Mouse (Mus musculus): ENCODE results near the gene Tor2a. TPM values are rescaled to one million over a fixed set of nuclear protein-coding genes. Genes with fewer than 3 reads are reported as not detected.

The Tor2a gene
- 59.2 and 59.8 TPM in 2 replicates for polyA plus RNA-seq (2016; fragmentation: Nextera tagmentation; extraction: Ambion mirVana)

GRCm38 (mm10) chr2:32757056-32757845, at the start of gene Tor2a:
Gene Tor2a (plus strand): TSS chr2:32757234.
- peak; percentile 97 for DNase-seq (ENCODE audit: low spot score)
- no peaks in the 10 kb centered on the region for H3K9me3 ChIP-seq (replicated peaks)
- under 1% methylated on average over 66 of the region's 66 CpGs for WGBS
- H3K27ac ChIP-seq (replicated peaks), result peak within 1 kb of the TSS; percentile 95
- H3K27me3 ChIP-seq (ENCODE audit: low read depth, poor library complexity, severe bottlenecking), result peaks cover 35% of the 10 kb centered on the region
- H3K4me3 ChIP-seq, result peak within 1 kb of the TSS; percentile 79
- H3K36me3 ChIP-seq, result peaks cover 53% of the 10 kb centered on the region
- peaks cover 30% of the 10 kb centered on the region for H3K4me1 ChIP-seq

GRCm38 (mm10) chr2:32708643-32709042, 48.4 kb upstream of the Tor2a start:
- H3K9me3 ChIP-seq (replicated peaks), result no peaks in the 10 kb centered on the region
- no peak overlapping the region for H3K4me3 ChIP-seq
- peaks cover 24% of the 10 kb centered on the region for H3K4me1 ChIP-seq
- WGBS, result 58% methylated on average over 3 of the region's 3 CpGs
- peak; percentile 71 for DNase-seq (ENCODE audit: low spot score)
- H3K27ac ChIP-seq (replicated peaks), result no peak overlapping the region
- H3K27me3 ChIP-seq (ENCODE audit: low read depth, poor library complexity, severe bottlenecking), result no peaks in the 10 kb centered on the region
- peaks cover 79% of the 10 kb centered on the region for H3K36me3 ChIP-seq

GRCm38 (mm10) chr2:32709521-32710137, 47.4 kb upstream of the Tor2a start:
- DNase-seq (ENCODE audit: low spot score), result no peak
- Histone ChIP-seq H3K36me3 (peaks cover 69% of the 10 kb centered on the region), H3K4me3 (no peak overlapping the region), H3K27ac (replicated peaks) (no peak overlapping the region), H3K27me3 (ENCODE audit: low read depth, poor library complexity, severe bottlenecking) (no peaks in the 10 kb centered on the region), H3K9me3 (replicated peaks) (no peaks in the 10 kb centered on the region), H3K4me1 (peaks cover 34% of the 10 kb centered on the region)
- WGBS, result 92% methylated on average over 20 of the region's 20 CpGs

- Histone ChIP-seq H3K27me3 (ENCODE audit: low read depth, poor library complexity, severe bottlenecking) (no peaks in the 10 kb centered on the region), H3K27ac (replicated peaks) (no peak overlapping the region), H3K9me3 (replicated peaks) (no peaks in the 10 kb centered on the region), H3K4me1 (peaks cover 38% of the 10 kb centered on the region), H3K36me3 (peaks cover 61% of the 10 kb centered on the region), H3K4me3 (no peak overlapping the region)
- no peak for DNase-seq (ENCODE audit: low spot score)
- WGBS, result 86% methylated on average over 5 of the region's 5 CpGs
Observed at GRCm38 (mm10) chr2:32710425-32710824, 46.6 kb upstream of the Tor2a start.

GRCm38 (mm10) chr2:32711301-32712056, 45.6 kb upstream of the Tor2a start:
- DNase-seq (ENCODE audit: low spot score), result no peak
- peak overlapping the region; percentile 97 for H3K27ac ChIP-seq (replicated peaks)
- peaks cover 38% of the 10 kb centered on the region for H3K4me1 ChIP-seq
- no peaks in the 10 kb centered on the region for H3K27me3 ChIP-seq (ENCODE audit: low read depth, poor library complexity, severe bottlenecking)
- peak overlapping the region; percentile 67 for H3K4me3 ChIP-seq
- no peaks in the 10 kb centered on the region for H3K9me3 ChIP-seq (replicated peaks)
- peaks cover 50% of the 10 kb centered on the region for H3K36me3 ChIP-seq
- 29% methylated on average over 9 of the region's 9 CpGs for WGBS

GRCm38 (mm10) chr2:32712108-32712551, 44.9 kb upstream of the Tor2a start:
- under 1% methylated on average over 41 of the region's 41 CpGs for WGBS
- Histone ChIP-seq H3K4me1 (peaks cover 38% of the 10 kb centered on the region), H3K36me3 (peaks cover 44% of the 10 kb centered on the region), H3K27ac (replicated peaks) (peak overlapping the region; percentile 97), H3K4me3 (peak overlapping the region; percentile 67), H3K9me3 (replicated peaks) (no peaks in the 10 kb centered on the region), H3K27me3 (ENCODE audit: low read depth, poor library complexity, severe bottlenecking) (no peaks in the 10 kb centered on the region)
- peak; percentile 63 for DNase-seq (ENCODE audit: low spot score)

GRCm38 (mm10) chr2:32712586-32712933, 44.5 kb upstream of the Tor2a start:
- peak; percentile 94 for DNase-seq (ENCODE audit: low spot score)

GRCm38 (mm10) chr2:32712934-32713817, 43.9 kb upstream of the Tor2a start, which contains the start of gene Cdk9:
Gene Cdk9 (minus strand): TSS chr2:32713076.
- WGBS, result under 1% methylated on average over 65 of the region's 79 CpGs
- H3K27me3 ChIP-seq (ENCODE audit: low read depth, poor library complexity, severe bottlenecking), result no peaks in the 10 kb centered on the region
- H3K4me3 ChIP-seq, result peak within 1 kb of the TSS; percentile 67
- peak; percentile 93 for DNase-seq (ENCODE audit: low spot score)
- H3K4me1 ChIP-seq, result peaks cover 38% of the 10 kb centered on the region
- peaks cover 33% of the 10 kb centered on the region for H3K36me3 ChIP-seq
- 0 out of 2 replicates have a peak, but pooled peaks cover 2% of the 10 kb centered on the region for H3K9me3 ChIP-seq (replicated peaks)
- peak within 1 kb of the TSS; percentile 97 for H3K27ac ChIP-seq (replicated peaks)

More at GRCm38 (mm10) chr2:32712586-32712933, 44.5 kb upstream of the Tor2a start:
- Histone ChIP-seq H3K4me3 (peak overlapping the region; percentile 67), H3K27ac (replicated peaks) (peak overlapping the region; percentile 97), H3K27me3 (ENCODE audit: low read depth, poor library complexity, severe bottlenecking) (no peaks in the 10 kb centered on the region), H3K4me1 (peaks cover 38% of the 10 kb centered on the region), H3K36me3 (peaks cover 40% of the 10 kb centered on the region), H3K9me3 (replicated peaks) (0 out of 2 replicates have a peak, but pooled peaks cover 2% of the 10 kb centered on the region)
- WGBS, result under 1% methylated on average over 44 of the region's 44 CpGs

- Histone ChIP-seq H3K4me1 (peaks cover 40% of the 10 kb centered on the region), H3K9me3 (replicated peaks) (0 out of 2 replicates have a peak, but pooled peaks cover 2% of the 10 kb centered on the region), H3K27ac (replicated peaks) (peak overlapping the region; percentile 97), H3K27me3 (ENCODE audit: low read depth, poor library complexity, severe bottlenecking) (no peaks in the 10 kb centered on the region), H3K36me3 (peaks cover 22% of the 10 kb centered on the region), H3K4me3 (peak overlapping the region; percentile 67)
- DNase-seq (ENCODE audit: low spot score), result no peak
- WGBS, result 62% methylated on average over 11 of the region's 11 CpGs
Observed at GRCm38 (mm10) chr2:32714117-32714986, 42.7 kb upstream of the Tor2a start.

- WGBS, result 70% methylated on average over 4 of the region's 4 CpGs
- DNase-seq (ENCODE audit: low spot score), result no peak
- Histone ChIP-seq H3K27me3 (ENCODE audit: low read depth, poor library complexity, severe bottlenecking) (no peaks in the 10 kb centered on the region), H3K27ac (replicated peaks) (peak overlapping the region; percentile 64; the same call in 1 of the 2 replicates), H3K4me1 (peaks cover 38% of the 10 kb centered on the region), H3K9me3 (replicated peaks) (0 out of 2 replicates have a peak, but pooled peaks cover 2% of the 10 kb centered on the region), H3K36me3 (peaks cover 15% of the 10 kb centered on the region), H3K4me3 (no peak overlapping the region)
Observed at GRCm38 (mm10) chr2:32714987-32715425, 42.0 kb upstream of the Tor2a start.

- Histone ChIP-seq H3K27me3 (ENCODE audit: low read depth, poor library complexity, severe bottlenecking) (no peaks in the 10 kb centered on the region), H3K4me3 (no peak overlapping the region), H3K27ac (replicated peaks) (peak overlapping the region; percentile 43; the same call in 1 of the 2 replicates), H3K36me3 (no peaks in the 10 kb centered on the region), H3K9me3 (replicated peaks) (0 out of 2 replicates have a peak, but pooled peaks cover 2% of the 10 kb centered on the region), H3K4me1 (peaks cover 32% of the 10 kb centered on the region)
- DNase-seq (ENCODE audit: low spot score), result no peak
- WGBS, result 51% methylated on average over 9 of the region's 9 CpGs
Observed at GRCm38 (mm10) chr2:32718761-32719160, 38.3 kb upstream of the Tor2a start.
